Mouse (Mus musculus): Measurements from ENCODE around the gene Hmg20a.

Hmg20a gene

GRCm38 (mm10) chr9:56451570-56451969 lies 33.2 kb downstream of the Hmg20a start:
- DNase-seq = no peak

GRCm38 (mm10) chr9:56453038-56453815 lies 34.8 kb downstream of the Hmg20a start:
- no peak for DNase-seq

GRCm38 (mm10) chr9:56456426-56456825 lies 38.0 kb downstream of the Hmg20a start:
- peak; percentile 44 for DNase-seq

- no peak for DNase-seq
Observed at GRCm38 (mm10) chr9:56460987-56461386, 42.6 kb downstream of the Hmg20a start.

GRCm38 (mm10) chr9:56462606-56463005 lies 44.2 kb downstream of the Hmg20a start:
- no peak for DNase-seq

GRCm38 (mm10) chr9:56463046-56463445 lies 44.6 kb downstream of the Hmg20a start:
- no peak for DNase-seq

GRCm38 (mm10) chr9:56463686-56464515 lies 45.5 kb downstream of the Hmg20a start:
- DNase-seq = no peak

- DNase-seq = peak; percentile 68
Observed at GRCm38 (mm10) chr9:56464863-56465654, 46.6 kb downstream of the Hmg20a start.

GRCm38 (mm10) chr9:56466251-56466650 lies 47.8 kb downstream of the Hmg20a start:
- DNase-seq = no peak

GRCm38 (mm10) chr9:56469656-56470055 lies 51.2 kb downstream of the Hmg20a start:
- no peak for DNase-seq

- DNase-seq = no peak
Observed at GRCm38 (mm10) chr9:56470291-56470690, 51.9 kb downstream of the Hmg20a start.

GRCm38 (mm10) chr9:56478975-56479647 lies 60.7 kb downstream of the Hmg20a start:
- DNase-seq = no peak

GRCm38 (mm10) chr9:56482623-56483022 lies 64.2 kb downstream of the Hmg20a start:
- DNase-seq = no peak

GRCm38 (mm10) chr9:56485423-56485822 lies 67.0 kb downstream of the Hmg20a start:
- no peak for DNase-seq

- DNase-seq = no peak
Observed at GRCm38 (mm10) chr9:56486158-56486557, 67.7 kb downstream of the Hmg20a start.

- DNase-seq = no peak
Observed at GRCm38 (mm10) chr9:56487651-56488050, 69.2 kb downstream of the Hmg20a start.

GRCm38 (mm10) chr9:56492391-56492790 lies 74.0 kb downstream of the Hmg20a start:
- DNase-seq = no peak

- no peak for DNase-seq
Observed at GRCm38 (mm10) chr9:56492916-56493315, 74.5 kb downstream of the Hmg20a start.

GRCm38 (mm10) chr9:56495088-56495487 lies 76.7 kb downstream of the Hmg20a start:
- DNase-seq = no peak

GRCm38 (mm10) chr9:56495795-56496232 lies 77.4 kb downstream of the Hmg20a start:
- DNase-seq = no peak

- DNase-seq = no peak
Observed at GRCm38 (mm10) chr9:56496567-56496966, 78.2 kb downstream of the Hmg20a start.

- DNase-seq = no peak
Observed at GRCm38 (mm10) chr9:56497181-56497864, 78.9 kb downstream of the Hmg20a start.

Measured in thymus, postnatal 4 days (tissue).